Mouse (Mus musculus) R1 (cell line): ENCODE results near the gene Krtap3-2.
"Not testable (repeated sequence)": the region's sequence is repeated elsewhere in the genome, so short reads cannot be mapped to it uniquely, and the experiment has no call there.

Source experiments
- DNase-seq: peaks from one replicate; pipeline ENCODE4 v3.0.0-alpha.2; 2018; ENCODE audit warnings: low read depth, low spot score

The Krtap3-2 gene

GRCm38 (mm10) chr11:99556753-99557152 lies at the start of gene Krtap3-2:
Gene Krtap3-2, minus strand, starts transcription at chr11:99556853.
- no peak for DNase-seq

GRCm38 (mm10) chr11:99603208-99603607 lies 46.6 kb upstream of the Krtap3-2 start, which contains the start of gene Gm11938:
Gene Gm11938, minus strand, starts transcription at chr11:99603308.
- not testable (repeated sequence) for DNase-seq

DNA sequence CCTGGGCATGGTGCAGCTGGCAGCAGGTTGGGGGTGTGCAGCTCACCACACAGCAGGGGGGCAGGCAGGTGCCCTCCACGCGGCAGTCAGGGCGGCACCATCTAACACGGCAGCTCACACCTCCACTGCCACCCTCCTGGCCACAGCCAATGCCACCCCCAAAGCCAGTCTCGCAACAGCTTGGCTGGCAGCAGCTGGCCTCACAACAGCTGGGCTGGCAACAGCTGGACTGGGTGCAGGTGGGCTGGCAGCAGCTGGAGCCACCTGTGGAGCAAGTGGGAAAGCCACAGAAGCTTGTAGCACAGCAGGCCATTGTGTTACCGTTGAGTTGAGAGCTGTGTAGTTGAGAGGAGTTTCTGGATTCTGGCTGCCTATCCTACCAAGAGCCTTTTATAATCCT lies 41.1 kb upstream of the Krtap3-2 start, which contains the start of gene Krtap9-3:
Gene Krtap9-3 (minus strand): TSS at position 364 of the 400 bp plus-strand sequence.
- not testable (repeated sequence) for DNase-seq

DNA sequence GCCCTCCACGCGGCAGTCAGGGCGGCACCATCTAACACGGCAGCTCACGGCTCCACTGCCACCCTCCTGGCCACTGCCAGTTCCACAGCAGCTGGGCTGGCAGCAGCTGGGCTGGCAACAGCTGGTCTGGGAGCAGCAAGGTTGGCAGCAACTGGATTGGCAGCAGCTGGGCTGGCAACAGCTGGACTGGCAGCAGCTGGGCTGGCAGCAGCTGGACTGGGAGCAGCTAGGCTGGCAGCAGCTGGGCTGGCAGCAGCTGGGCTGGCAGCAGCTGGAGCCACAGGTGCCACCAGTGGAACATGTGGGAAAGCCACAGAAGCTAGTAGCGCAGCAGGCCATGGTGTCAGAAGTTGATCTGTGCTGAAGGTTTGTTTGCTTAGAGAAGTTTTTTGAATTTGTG lies 34.3 kb upstream of the Krtap3-2 start, which contains the start of gene Krtap1-3:
Gene Krtap1-3 (minus strand): TSS at position 359 of the 400 bp plus-strand sequence.
- DNase-seq, result no peak

GRCm38 (mm10) chr11:99585096-99585495 lies 28.4 kb upstream of the Krtap3-2 start:
- DNase-seq, result no peak

DNA sequence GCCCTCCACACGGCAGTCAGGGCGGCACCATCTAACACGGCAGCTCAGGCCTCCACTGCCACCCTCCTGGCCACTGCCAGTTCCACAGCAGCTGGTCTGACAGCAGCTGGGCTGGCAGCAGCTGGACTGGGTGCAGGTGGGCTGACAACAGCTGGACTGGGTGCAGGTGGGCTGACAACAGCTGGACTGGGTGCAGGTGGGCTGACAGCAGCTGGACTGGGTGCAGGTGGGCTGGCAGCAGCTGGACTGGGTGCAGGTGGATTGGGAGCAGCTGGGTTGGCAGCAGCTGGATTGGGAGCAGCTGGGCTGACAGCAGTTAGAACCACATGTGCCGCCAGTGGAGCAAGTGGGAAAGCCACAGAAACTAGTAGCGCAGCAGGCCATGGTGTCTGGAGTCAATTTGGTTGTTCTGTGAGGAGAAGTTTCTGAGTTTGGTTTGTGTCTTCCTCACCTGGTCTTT lies 26.6 kb upstream of the Krtap3-2 start, which contains the start of gene Krtap1-4:
Gene Krtap1-4 (minus strand): TSS at position 410 of the 460 bp plus-strand sequence.
- DNase-seq, result no peak

DNA sequence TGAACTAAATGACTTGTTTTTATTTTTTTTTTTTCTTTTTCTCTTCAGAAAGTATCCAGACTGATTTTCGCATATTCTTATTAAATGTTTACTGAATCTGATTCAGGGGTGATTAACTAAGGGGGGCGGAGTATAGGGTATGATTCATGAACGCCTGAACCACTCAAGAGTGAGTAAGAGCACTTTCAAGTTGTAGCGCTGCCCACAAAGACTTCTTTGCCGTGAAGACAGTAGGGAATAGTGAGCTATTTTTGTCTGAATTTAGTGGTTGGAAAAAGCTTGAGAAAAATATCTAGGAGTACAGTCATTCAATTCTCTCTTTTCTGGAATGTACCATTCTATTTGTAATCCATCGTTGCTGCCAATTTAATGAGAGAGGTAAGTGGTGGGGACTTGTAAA lies 24.9 kb upstream of the Krtap3-2 start:
- no peak for DNase-seq

GRCm38 (mm10) chr11:99581051-99581450 lies 24.4 kb upstream of the Krtap3-2 start:
- DNase-seq, result no peak

DNA sequence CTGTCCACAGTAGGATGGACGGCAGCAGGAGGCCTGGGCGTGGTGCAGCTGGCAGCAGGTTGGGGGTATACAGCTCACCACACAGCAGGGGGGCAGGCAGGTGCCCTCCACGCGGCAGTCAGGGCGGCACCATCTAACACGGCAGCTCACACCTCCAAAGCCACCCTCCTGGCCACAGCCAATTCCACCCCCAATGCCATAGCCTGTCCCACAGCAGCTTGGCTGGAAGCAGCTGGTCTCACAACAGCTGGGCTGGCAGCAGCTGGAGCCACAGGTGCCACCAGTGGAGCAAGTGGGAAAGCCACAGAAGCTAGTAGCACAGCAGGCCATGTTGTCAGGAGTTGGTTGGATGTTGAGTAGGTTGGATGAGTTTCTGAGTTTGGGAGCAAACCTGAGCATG lies 24.0 kb upstream of the Krtap3-2 start, which contains the start of gene Krtap1-5:
Gene Krtap1-5 (minus strand): TSS at position 381 of the 400 bp plus-strand sequence.
- DNase-seq, result no peak

- DNase-seq, result peak; percentile 71
Observed at GRCm38 (mm10) chr11:99574106-99574505, 17.5 kb upstream of the Krtap3-2 start.

GRCm38 (mm10) chr11:99573164-99573563 lies 16.5 kb upstream of the Krtap3-2 start:
- no peak for DNase-seq

GRCm38 (mm10) chr11:99566530-99566929 lies 9.9 kb upstream of the Krtap3-2 start, which contains the start of gene Krtap3-1:
Gene Krtap3-1, minus strand, starts transcription at chr11:99566630.
- no peak for DNase-seq

DNA sequence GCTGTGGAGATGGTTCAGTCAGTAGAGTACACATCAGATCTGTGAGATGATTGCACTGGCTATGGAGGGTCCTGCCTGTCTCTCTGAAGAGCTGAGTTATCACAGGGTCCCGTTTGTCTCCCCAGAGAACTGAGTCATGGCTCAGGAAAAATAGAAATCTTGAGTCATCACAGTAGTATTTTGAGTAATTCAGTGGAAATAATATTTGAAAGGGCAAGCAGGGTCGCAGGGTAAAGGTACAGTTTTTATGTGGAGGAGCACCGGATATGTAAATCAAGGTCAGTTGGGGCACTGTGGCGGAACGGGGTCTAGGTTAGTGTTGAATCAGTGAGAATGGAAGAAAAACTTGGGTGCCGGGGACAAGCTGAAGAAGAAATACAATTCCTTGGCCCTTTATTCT lies 5.9 kb upstream of the Krtap3-2 start:
- DNase-seq, result no peak

GRCm38 (mm10) chr11:99559366-99559765 lies 2.7 kb upstream of the Krtap3-2 start, which contains the start of gene Gm11939:
Gene Gm11939, minus strand, starts transcription at chr11:99559466.
- no peak for DNase-seq

GRCm38 (mm10) chr11:99557976-99558745 lies 1.5 kb upstream of the Krtap3-2 start:
- DNase-seq, result no peak

DNA sequence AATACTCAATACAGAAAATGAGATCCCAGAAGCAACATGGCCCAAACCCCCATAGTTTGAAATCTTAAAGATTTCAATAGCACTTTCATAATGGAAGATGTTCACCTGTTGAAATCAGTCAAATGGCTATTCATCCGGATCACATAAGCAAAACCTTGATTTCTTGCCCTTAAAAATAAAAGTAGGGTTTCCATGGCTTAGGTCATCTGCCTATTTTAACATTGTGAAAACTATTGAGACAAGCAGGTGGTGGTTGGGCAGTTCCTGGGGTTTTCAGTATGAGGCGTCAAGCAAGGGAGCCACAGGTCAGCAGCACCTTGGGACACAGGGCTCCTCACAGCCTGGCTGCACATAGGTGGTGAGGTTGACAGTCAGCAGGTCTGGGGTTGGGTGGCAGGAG lies 458 bp downstream of the Krtap3-2 start:
- no peak for DNase-seq

DNA sequence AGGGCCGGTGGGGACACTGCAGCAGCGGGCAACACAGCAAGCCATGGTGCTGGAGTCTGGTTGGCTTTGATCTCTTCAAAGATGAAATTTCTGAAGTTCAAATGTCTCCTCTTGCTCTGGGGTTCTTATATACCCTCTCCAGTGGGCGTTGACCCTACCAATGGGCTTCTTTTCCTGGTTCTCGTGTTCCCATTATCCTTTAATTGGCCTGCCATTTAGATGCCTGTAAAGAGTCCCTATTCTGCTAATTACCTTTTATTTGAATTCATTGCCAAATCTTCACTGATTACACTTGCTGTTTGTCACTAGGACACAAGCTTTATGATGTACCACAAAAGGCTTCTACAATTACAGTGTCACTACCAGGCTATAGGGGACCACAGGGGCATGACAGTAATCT lies 5.9 kb downstream of the Krtap3-2 start, which contains the start of gene Krtap3-3:
Gene Krtap3-3 (minus strand): TSS at position 101 of the 400 bp plus-strand sequence.
- DNase-seq, result no peak

DNA sequence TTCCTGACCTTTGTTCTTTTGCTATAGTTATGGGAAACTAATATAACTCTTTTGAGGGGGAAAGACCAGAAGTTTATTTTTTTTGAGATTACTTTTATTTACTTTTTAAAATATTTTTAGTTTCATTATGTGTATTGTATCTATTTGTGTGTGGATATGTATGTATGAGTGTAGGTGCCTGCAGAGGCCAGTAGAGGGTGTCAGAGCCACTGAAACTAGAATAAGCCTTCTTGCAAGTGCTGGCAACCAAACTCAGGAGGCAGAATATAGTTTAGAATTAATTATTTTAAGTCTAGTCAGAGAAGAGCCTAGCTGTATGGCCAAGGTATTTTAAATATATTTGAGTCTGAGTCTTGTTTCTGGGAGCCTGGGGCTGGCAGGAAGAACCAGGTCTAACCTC lies 8.8 kb downstream of the Krtap3-2 start:
- DNase-seq, result peak; percentile 27

- DNase-seq, result no peak
Observed at GRCm38 (mm10) chr11:99539721-99540120, 16.9 kb downstream of the Krtap3-2 start.

DNA sequence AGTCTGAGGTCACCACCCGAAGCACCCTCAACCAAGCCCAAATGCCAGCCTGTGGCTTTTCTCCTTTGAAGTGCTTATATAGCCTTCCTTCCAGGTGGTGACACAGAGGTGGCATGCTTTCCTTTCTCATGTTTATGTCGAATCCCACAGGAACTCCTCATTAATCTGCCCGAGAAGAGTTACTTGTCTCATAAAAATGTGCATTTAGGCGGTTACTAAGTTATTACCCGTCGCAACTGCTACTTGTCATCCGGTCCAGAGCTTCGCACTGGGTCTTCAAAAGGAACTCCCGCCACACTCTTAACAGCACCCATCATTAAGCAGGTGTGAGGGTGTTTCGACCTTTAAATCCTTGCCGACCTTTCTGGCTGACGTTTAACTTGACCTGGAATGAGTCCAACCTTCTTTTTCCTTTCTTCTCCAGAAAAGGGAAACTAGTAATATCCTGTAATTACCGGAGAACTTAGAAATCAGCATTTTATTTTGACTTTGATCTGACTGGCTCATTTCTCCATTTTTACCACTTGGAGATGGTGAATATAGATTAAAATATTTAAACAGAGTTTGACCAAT lies 35.3 kb downstream of the Krtap3-2 start, which contains the start of gene Krt39:
Gene Krt39 (minus strand): TSS at position 51 of the 573 bp plus-strand sequence.
- no peak for DNase-seq

GRCm38 (mm10) chr11:99514098-99514497 lies 42.6 kb downstream of the Krtap3-2 start:
- DNase-seq, result no peak
